Mouse (Mus musculus) testis, adult 2 months (tissue): ENCODE measurements around the gene 4933417A18Rik. TPM values are rescaled to one million over a fixed set of nuclear protein-coding genes. Genes with fewer than 3 reads are reported as not detected.
A peak's percentile ranks its signal among the peaks of the same experiment; 100 is the strongest.
"Not testable (repeated sequence)": the region's sequence is repeated elsewhere in the genome, so short reads cannot be mapped to it uniquely, and the experiment has no call there.

Source experiments
- H3K27ac ChIP-seq: fragments of 200-500 bp; 2 replicates; pipeline ENCODE4 v1.5.1; 2012; ENCODE audit warnings: low read depth, low read length; ENCODE audit not compliant: control insufficient read depth, insufficient read depth
- H3K27me3 ChIP-seq: fragments of 200-500 bp; 2 replicates; pipeline ENCODE4 v1.6.1; 2012; ENCODE audit warnings: mild to moderate bottlenecking, low read length, moderate library complexity; ENCODE audit not compliant: control insufficient read depth, insufficient read depth
- H3K36me3 ChIP-seq: fragments of 200-500 bp; 2 replicates; pipeline ENCODE4 v1.6.1; 2012; ENCODE audit warnings: mild to moderate bottlenecking, low read length; ENCODE audit not compliant: control insufficient read depth, insufficient read depth
- H3K4me1 ChIP-seq: fragments of 200-500 bp; 2 replicates; pipeline ENCODE4 v1.6.1; 2012; ENCODE audit warnings: low read length; ENCODE audit not compliant: control insufficient read depth, insufficient read depth
- H3K4me3 ChIP-seq: fragments of 200-500 bp; 2 replicates; pipeline ENCODE4 v1.5.1; 2012; ENCODE audit warnings: low read depth, mild to moderate bottlenecking, low read length, moderate library complexity, mixed read lengths; ENCODE audit not compliant: control insufficient read depth
- CTCF ChIP-seq: fragments of 200-500 bp; IDR thresholded peaks from 2 replicates; pipeline ENCODE4 v1.5.1; 2012; ENCODE audit warnings: low read depth, mild to moderate bottlenecking, inconsistent platforms, low read length, moderate library complexity; ENCODE audit not compliant: control insufficient read depth, insufficient read depth, insufficient replicate concordance
- POLR2A ChIP-seq: fragments of 200-500 bp; IDR thresholded peaks from 2 replicates; pipeline ENCODE4 v1.6.1; 2012; ENCODE audit warnings: low read depth, mild to moderate bottlenecking, inconsistent platforms, low read length, moderate library complexity; ENCODE audit not compliant: control insufficient read depth
- polyA plus RNA-seq: library from polyadenylated mRNA; depleted of rRNA; stranded (reverse); fragments of >200 nt; gene quantifications from 2 replicates; pipeline ENCODE4 v1.2.3, GENCODE M21; 2012

The 4933417A18Rik gene
- polyA plus RNA-seq, 1 experiment, result 84.4 TPM

GRCm38 (mm10) chr13:34916520-34917167, 7.6 kb upstream of the 4933417A18Rik start:
- peak overlapping the region; percentile 77 for H3K4me3 ChIP-seq
- TF ChIP-seq CTCF, result 0 out of 2 replicates have a peak, but pooled peaks have one; percentile 3
- no peak; the same call in 1 of the 2 replicates for TF ChIP-seq POLR2A
- H3K4me1 ChIP-seq, result peaks cover 5% of the 10 kb centered on the region
- no peaks in the 10 kb centered on the region for H3K27me3 ChIP-seq
- no peaks in the 10 kb centered on the region for H3K36me3 ChIP-seq
- H3K27ac ChIP-seq, result no peak overlapping the region

- no peak overlapping the region for H3K27ac ChIP-seq
- H3K4me1 ChIP-seq, result no peaks in the 10 kb centered on the region
- no peak overlapping the region for H3K4me3 ChIP-seq
- TF ChIP-seq CTCF (no peak), POLR2A (no peak)
- H3K36me3 ChIP-seq, result no peaks in the 10 kb centered on the region
- no peaks in the 10 kb centered on the region for H3K27me3 ChIP-seq
Measured at GRCm38 (mm10) chr13:34934931-34935644, 10.9 kb downstream of the 4933417A18Rik start.

GRCm38 (mm10) chr13:34942370-34942769, 18.2 kb downstream of the 4933417A18Rik start:
- TF ChIP-seq CTCF (no peak), POLR2A (no peak)
- Histone ChIP-seq H3K4me1 (no peaks in the 10 kb centered on the region), H3K4me3 (no peak overlapping the region), H3K27me3 (no peaks in the 10 kb centered on the region), H3K27ac (no peak overlapping the region), H3K36me3 (no peaks in the 10 kb centered on the region)

GRCm38 (mm10) chr13:34951437-34951836, 27.2 kb downstream of the 4933417A18Rik start:
- not testable (repeated sequence) for H3K36me3 ChIP-seq, H3K4me1 ChIP-seq, H3K27ac ChIP-seq, H3K27me3 ChIP-seq, H3K4me3 ChIP-seq

GRCm38 (mm10) chr13:34956901-34957300, 32.7 kb downstream of the 4933417A18Rik start:
- no peak overlapping the region for H3K4me3 ChIP-seq
- H3K36me3 ChIP-seq, result no peaks in the 10 kb centered on the region
- no peak overlapping the region for H3K27ac ChIP-seq
- TF ChIP-seq POLR2A, result no peak
- no peak for TF ChIP-seq CTCF
- H3K4me1 ChIP-seq, result no peaks in the 10 kb centered on the region
- no peaks in the 10 kb centered on the region for H3K27me3 ChIP-seq

- H3K4me1 ChIP-seq, result not testable (repeated sequence)
Measured at GRCm38 (mm10) chr13:34958158-34958557, 33.9 kb downstream of the 4933417A18Rik start.

GRCm38 (mm10) chr13:34960996-34961770, 37.0 kb downstream of the 4933417A18Rik start:
- TF ChIP-seq CTCF (no peak), POLR2A (no peak)
- H3K27me3 ChIP-seq, result no peaks in the 10 kb centered on the region
- no peak overlapping the region for H3K4me3 ChIP-seq
- no peaks in the 10 kb centered on the region for H3K36me3 ChIP-seq
- H3K4me1 ChIP-seq, result peaks cover 7% of the 10 kb centered on the region
- no peak overlapping the region for H3K27ac ChIP-seq

More at GRCm38 (mm10) chr13:34958158-34958557, 33.9 kb downstream of the 4933417A18Rik start:
- not testable (repeated sequence) for H3K27me3 ChIP-seq, H3K36me3 ChIP-seq, H3K4me3 ChIP-seq, H3K27ac ChIP-seq
